Mouse (Mus musculus): ENCODE measurements around the gene Rasgef1a.

The Rasgef1a gene

DNA sequence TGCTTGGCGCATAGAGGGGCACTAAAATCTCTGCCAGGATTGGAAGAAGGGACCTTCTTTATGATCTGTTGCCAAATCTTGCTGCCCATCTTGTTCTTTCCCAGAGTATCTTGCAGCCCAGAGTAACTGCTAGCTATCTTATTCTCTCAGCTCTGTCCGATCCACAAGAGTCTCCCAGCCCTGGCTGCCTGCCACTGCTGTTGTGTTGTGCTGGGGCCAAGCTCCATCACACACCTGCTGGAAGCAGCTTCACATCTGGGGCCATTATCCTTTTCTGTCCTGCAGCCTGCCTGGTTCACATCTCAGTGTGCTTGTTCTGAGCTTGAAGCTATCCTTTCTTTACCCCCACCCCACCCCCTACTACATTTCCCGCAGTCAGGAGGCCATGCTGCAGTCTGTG is 65.0 kb downstream of the Rasgef1a start:
- DNase-seq: no peak

DNA sequence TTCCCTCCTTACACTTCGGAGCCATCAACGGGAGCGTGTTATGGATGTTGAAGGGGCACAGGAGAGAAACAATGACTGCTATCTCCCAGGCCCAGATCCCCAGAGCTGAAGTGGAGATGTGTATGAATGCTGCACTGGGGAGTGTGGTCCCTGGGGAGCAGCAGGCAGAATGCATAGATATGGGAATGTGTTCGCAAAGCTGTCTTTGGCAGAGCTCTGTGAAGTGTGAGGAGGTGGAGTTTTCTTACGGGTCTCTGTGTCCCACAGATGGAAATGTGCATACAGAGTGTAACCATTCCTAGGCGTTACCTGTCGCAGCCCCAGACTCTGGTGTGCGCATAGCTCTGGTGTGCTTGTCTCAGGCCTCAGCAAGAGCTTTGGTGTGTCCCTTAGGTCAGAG is 65.5 kb downstream of the Rasgef1a start:
- no peak for DNase-seq

DNA sequence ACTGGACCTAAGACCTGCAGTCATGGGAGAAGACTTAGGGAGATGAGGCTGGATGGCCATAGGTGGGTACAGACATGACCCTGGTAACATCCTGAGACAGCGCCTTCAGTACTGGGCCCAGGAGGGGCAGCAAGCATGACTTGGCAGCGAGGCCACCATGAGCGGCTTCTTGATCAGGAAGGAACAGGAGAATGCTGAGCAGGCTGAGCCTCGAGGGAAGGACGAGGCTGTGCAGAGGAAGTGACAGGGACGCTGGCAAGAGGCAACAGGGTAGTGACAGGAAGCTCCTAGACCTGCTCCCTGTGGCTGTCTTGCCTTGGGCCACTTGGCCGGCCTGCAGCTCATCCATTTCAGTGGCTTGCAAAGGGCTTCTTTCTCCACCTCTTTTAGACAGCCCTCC is 66.2 kb downstream of the Rasgef1a start:
- no peak for DNase-seq

GRCm38 (mm10) chr6:118078751-118079150 is 67.5 kb downstream of the Rasgef1a start:
- DNase-seq: no peak

DNA sequence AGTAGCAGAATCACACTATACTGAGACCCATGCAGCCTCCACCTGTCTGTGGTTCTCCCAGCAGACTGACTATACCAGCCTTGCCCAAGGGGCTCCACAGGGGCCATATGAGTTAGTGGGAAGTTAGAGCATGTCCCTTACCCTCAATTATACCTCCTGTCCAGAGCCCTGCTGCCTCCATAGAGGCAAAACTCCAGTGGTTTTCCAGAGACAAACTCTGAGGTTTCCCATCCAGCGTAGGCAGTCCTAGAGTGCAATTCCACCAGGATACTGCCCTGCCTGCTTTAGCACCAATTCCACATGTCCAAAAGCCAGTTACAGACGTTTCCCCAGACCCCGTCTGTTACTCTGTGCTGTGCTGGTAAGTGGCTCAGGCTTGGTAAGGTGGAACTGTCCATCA is 68.1 kb downstream of the Rasgef1a start:
- no peak for DNase-seq

- no peak for DNase-seq
Observed at GRCm38 (mm10) chr6:118079762-118080465, 68.7 kb downstream of the Rasgef1a start.

DNA sequence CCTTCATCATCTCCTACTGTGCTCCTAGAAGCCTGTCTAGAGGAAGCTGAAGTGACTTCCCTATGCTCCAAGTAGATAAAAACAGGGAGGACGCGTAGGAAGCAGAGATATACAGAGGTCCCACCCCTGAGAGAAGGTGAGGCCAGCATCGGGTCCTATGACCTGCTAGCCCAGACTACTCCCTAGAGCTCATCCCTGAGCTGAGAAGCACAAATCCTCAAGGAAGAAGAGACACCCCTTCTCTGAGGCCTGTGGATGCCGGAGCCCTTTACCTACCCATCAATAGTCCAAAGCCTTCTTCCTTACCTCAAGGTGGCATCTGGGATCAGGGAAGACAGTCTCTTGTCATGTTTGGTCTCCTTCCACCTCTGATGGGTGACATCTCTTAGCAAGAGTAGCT is 69.5 kb downstream of the Rasgef1a start:
- no peak for DNase-seq

GRCm38 (mm10) chr6:118082384-118082783 is 71.1 kb downstream of the Rasgef1a start:
- DNase-seq: no peak

GRCm38 (mm10) chr6:118083608-118084007 is 72.4 kb downstream of the Rasgef1a start:
- DNase-seq: no peak

GRCm38 (mm10) chr6:118084596-118084995 is 73.4 kb downstream of the Rasgef1a start:
- DNase-seq: no peak

GRCm38 (mm10) chr6:118087955-118088354 is 76.7 kb downstream of the Rasgef1a start:
- DNase-seq: peak; percentile 54

- DNase-seq: no peak
Observed at GRCm38 (mm10) chr6:118088750-118089440, 77.7 kb downstream of the Rasgef1a start.

- DNase-seq: no peak
Observed at GRCm38 (mm10) chr6:118090827-118091226, 79.6 kb downstream of the Rasgef1a start.

GRCm38 (mm10) chr6:118097765-118098365 is 86.6 kb downstream of the Rasgef1a start:
- DNase-seq: no peak

DNA sequence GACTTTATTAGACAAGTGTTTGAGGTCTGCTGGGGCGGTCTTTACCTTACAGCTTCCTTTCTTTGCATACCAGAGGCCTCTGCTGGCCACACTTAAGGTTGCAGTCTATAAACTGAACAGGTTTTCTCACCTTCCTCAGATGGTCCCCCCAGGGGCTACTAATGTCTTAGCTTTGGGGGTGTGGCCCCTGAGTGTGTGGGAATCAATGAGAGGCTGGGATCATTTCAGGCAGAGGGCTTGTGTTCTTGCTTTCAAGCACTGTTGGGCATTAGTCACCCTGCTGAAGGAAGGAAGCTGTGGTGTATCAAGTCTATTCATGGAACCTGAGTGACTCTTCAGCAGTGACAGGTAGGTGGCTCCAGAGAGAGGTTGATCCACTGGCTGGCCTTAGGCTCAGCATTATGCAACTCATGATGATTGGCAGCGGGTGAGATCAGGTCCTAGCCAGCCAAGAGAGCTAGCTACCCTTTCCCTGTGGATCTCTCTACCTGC is 88.1 kb downstream of the Rasgef1a start:
- peak; percentile 34 for DNase-seq

- no peak for DNase-seq
Observed at GRCm38 (mm10) chr6:118111810-118112209, 100.6 kb downstream of the Rasgef1a start.

DNA sequence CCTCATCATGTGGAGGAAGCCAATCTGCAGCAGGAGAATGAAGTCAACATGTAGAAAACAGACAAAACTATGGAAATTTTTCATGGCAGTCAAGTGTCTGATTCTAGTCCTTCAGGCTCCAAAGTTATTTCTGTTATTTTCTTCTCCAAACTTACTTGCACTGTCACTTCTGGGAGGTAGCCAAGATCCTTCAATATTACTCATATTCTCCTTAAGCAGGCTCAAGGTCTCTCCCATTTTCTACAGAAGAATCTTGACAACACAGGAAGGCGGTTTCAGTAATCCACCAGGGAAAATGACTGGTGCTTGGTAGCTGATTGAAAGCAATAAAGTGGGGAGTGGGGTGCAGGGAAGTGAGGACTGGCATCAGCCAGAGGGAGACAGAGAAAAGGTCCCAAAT is 111.5 kb downstream of the Rasgef1a start:
- DNase-seq: no peak

DNA sequence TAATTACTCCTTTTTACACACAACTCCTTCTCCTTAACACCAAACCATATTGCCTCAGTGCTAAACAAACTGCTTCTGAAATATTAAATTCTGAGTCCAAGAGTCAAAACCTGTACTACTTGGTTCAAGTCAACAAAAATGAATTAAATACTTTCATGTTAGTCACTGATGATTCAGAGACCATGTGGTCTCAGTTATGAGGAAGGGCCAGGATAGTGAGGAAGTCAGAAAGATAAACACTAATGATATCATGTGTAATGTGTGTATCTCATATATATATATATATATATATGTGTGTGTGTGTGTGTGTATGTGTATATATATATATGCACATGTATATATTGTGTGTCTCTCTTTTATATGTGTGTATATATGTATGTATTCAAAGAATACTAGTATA is 115.3 kb downstream of the Rasgef1a start:
- no peak for DNase-seq

DNA sequence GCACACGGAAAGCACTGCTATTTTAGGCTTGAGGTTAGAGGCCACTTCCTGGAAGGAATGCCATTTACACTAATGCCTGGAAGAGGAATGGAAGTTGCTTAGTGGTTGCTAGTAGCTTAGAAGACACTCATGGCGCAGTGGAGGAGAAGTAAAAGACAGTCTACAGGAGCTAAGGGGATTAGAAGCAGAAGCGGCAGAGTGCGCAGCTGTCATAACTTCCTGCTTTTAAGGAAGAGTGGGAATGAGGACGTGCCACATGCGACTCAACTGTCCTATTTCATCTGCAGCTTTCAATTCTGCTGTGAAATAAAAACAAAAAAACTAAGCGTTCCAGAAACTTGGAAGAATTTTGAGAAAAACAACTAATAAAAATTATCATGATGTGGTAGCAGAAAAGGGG is 116.0 kb downstream of the Rasgef1a start:
- no peak for DNase-seq

DNA sequence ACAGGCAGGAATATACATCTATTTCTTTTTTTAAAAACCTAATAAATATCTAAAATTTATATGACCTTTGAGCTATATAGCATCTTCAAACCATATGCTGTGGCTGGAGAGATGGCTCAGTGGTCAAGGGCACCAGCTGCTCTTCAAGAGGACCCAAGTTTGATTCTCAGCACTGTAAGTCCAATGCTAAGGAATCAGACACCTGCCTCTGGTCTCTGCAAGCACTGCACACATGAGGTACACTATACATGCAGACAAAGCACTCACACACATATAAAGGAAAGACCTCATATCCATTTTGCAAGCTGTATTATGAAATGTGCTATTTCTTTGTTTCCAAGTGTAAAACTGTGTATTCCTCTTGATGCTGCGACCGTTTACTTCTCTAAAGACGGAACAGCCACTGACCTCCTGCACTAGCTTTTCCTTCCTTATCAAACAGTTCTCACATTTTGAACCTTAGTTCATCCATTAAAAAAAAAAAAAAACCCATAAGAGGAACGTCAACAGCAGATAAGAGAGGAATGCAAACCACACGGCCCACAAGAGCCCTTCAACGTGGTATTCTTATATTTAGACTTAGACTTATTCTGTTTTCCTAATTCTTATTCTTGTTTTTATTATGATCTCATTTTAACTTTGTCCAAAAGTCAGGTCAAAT is 116.7 kb downstream of the Rasgef1a start:
- no peak for DNase-seq

DNA sequence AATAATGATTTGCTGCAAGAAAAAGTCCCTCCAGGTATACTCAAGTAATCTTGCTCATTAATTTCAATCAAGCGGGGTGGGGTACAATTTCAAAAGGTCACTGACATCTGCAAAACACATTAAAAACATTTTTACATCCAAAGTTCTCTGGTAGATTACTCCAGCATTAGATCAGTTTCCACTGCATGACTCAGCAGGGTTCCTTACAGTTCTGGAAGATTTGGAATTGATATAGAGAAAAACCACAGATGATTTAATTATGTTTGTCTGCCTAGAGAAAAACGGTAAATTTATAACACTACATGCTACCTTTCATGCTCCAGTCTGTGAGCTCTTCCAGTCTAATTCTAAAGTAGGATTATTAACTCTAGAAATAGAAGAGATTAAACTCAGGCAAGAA is 118.8 kb downstream of the Rasgef1a start:
- no peak for DNase-seq

DNA sequence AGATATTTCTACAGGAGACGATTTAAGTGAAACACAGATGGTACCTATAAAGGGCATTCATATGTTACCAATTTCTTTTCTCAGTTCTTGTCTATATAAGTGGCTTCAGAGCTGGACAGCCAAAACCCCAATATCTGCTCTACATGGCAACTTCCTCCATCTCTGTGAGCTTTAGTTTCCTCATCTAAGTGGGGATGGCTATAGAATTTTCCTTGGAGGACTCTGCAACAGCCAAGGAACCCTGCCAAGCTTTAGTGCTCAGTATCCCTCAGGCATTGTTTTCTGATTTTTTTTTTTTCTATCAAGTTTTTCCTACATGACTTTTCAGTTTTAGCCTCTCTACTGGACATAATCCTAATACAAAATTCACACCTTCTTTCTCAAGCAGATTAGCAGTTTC is 123.2 kb downstream of the Rasgef1a start:
- no peak for DNase-seq

DNA sequence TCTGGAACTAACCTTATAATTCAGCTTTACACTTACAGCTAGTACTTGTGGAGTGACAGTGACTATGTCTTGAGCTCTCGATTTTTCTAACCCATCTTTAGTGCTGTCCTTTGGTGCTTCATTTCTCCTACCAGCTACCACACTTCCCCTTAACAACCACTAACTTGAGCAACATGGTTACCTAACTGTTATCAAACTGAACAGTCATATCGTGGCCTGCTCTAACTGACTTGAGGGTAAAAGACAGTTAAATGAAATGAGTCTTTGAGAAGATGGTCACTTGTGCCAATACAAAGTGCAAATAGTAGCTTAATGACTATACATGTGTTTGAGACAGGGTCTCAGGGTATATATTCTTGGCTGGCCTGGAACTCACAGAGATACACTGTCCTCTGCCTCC is 125.9 kb downstream of the Rasgef1a start:
- DNase-seq: no peak

All from thymus, postnatal 4 days (tissue).